Mouse (Mus musculus) limb, embryonic 12.5 days (tissue): ENCODE data around the gene Rbms3. TPM values are rescaled to one million over a fixed set of nuclear protein-coding genes. Genes with fewer than 3 reads are reported as not detected.

Source experiments
- ATAC-seq: fragments of 200-750 bp; cut with Nextera tagmentation; 2 replicates; pipeline ENCODE4 v1.8.0; 2017; ENCODE audit warnings: low read depth, moderate TSS enrichment; ENCODE audit not compliant: insufficient number of reproducible peaks, insufficient read depth, low FRiP score, low TSS enrichment
- H3K27ac ChIP-seq: fragments of 300-500 bp; sonication (generic); 2 replicates; pipeline ENCODE4 v1.5.1; 2016; ENCODE audit warnings: mild to moderate bottlenecking, moderate library complexity
- H3K27me3 ChIP-seq: fragments of 300-500 bp; sonication (generic); 2 replicates; pipeline ENCODE4 v1.6.1; 2016; ENCODE audit warnings: mild to moderate bottlenecking, moderate library complexity
- H3K36me3 ChIP-seq: fragments of 300-500 bp; sonication (generic); 2 replicates; pipeline ENCODE4 v1.6.1; 2016; ENCODE audit warnings: mild to moderate bottlenecking, moderate library complexity
- H3K4me1 ChIP-seq: fragments of 300-500 bp; sonication (generic); replicated peaks from 2 replicates; pipeline ENCODE4 v1.6.1; 2016
- H3K4me2 ChIP-seq: fragments of 300-500 bp; sonication (generic); 2 replicates; pipeline ENCODE4 v1.6.1; 2016; ENCODE audit warnings: mild to moderate bottlenecking, moderate library complexity
- H3K4me3 ChIP-seq: fragments of 300-500 bp; sonication (generic); replicated peaks from 2 replicates; pipeline ENCODE4 v1.5.1; 2016; ENCODE audit warnings: mild to moderate bottlenecking
- H3K9ac ChIP-seq: fragments of 300-500 bp; sonication (generic); replicated peaks from 2 replicates; pipeline ENCODE4 v1.6.1; 2016; ENCODE audit warnings: mild to moderate bottlenecking, moderate library complexity
- H3K9me3 ChIP-seq: fragments of 300-500 bp; sonication (generic); 2 replicates; pipeline ENCODE4 v1.6.1; 2016; ENCODE audit warnings: mild to moderate bottlenecking, moderate library complexity
- WGBS: fragments of 180-500 bp; shearing (Covaris S2); methylation state at CpG from one replicate; pipeline ENCODE4 v1.1.7; 2016; 5-methylcytosine and 5-hydroxymethylcytosine counted together
- polyA plus RNA-seq: library from polyadenylated mRNA; unstranded; fragments of >200 nt; fragmentation: Nextera tagmentation; extraction: Ambion mirVana; gene quantifications from 2 replicates; pipeline ENCODE4 v1.2.1, GENCODE M21; 2016

Rbms3 gene
- polyA plus RNA-seq, 1 experiment from 2014 or later: 74.3 TPM

DNA sequence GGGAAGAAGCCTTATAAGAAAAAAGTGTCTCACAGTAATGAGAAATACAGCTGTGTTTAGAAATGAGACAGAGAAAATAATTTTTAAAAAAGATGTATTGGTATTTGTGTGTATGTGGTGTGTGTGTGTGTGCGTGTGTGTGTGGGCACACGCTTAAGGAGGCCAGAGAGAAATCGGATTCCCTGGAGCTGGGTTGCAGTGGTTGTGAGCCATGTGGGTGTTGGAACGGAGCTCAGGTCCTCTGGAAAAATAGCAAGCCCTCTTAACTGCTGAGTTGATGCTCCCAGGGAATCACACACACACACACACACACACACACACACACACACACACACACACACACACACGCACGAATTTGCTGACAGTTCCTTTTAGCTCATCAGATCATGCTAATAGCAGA lies 900.5 kb downstream of the Rbms3 start:
- H3K27me3 ChIP-seq: no peaks in the 10 kb centered on the region
- H3K4me2 ChIP-seq: no peak overlapping the region
- H3K9ac ChIP-seq: no peak overlapping the region
- no peaks in the 10 kb centered on the region for H3K4me1 ChIP-seq
- no peak for ATAC-seq
- 82% methylated on average over 5 of the region's 6 CpGs for WGBS
- H3K27ac ChIP-seq: no peak overlapping the region
- no peaks in the 10 kb centered on the region for H3K36me3 ChIP-seq
- H3K9me3 ChIP-seq: no peaks in the 10 kb centered on the region
- H3K4me3 ChIP-seq: no peak overlapping the region

DNA sequence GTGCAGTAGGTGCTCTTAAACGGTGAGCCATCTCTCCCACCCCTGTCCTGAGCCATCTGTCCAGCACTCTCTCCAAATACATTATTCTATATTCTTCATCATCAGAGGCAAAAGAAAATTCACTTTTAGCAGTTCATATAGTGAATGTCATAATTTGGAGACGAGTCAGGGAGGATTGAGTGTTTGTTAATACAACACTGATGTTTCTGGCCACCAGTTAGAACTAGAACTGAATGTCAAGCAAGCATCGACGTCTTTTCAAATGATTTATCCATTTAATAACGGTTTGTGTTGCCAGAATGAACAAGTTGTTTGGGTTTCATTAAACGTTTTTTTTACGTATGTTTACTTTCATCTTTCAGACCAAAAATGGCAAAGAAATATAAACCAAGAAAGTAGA lies 901.1 kb downstream of the Rbms3 start:
- no peak overlapping the region for H3K9ac ChIP-seq
- H3K27ac ChIP-seq: no peak overlapping the region
- no peak for ATAC-seq
- WGBS: 69% methylated on average over 7 of the region's 7 CpGs
- no peaks in the 10 kb centered on the region for H3K4me1 ChIP-seq
- no peak overlapping the region for H3K4me2 ChIP-seq
- H3K4me3 ChIP-seq: no peak overlapping the region
- H3K9me3 ChIP-seq: no peaks in the 10 kb centered on the region
- H3K27me3 ChIP-seq: no peaks in the 10 kb centered on the region
- H3K36me3 ChIP-seq: no peaks in the 10 kb centered on the region

GRCm38 (mm10) chr9:116728093-116728492 lies 901.6 kb downstream of the Rbms3 start:
- no peak for ATAC-seq
- no peak overlapping the region for H3K4me3 ChIP-seq
- H3K4me1 ChIP-seq: no peaks in the 10 kb centered on the region
- no peaks in the 10 kb centered on the region for H3K36me3 ChIP-seq
- no peak overlapping the region for H3K9ac ChIP-seq
- 74% methylated on average over 3 of the region's 3 CpGs for WGBS
- no peak overlapping the region for H3K4me2 ChIP-seq
- H3K9me3 ChIP-seq: no peaks in the 10 kb centered on the region
- no peaks in the 10 kb centered on the region for H3K27me3 ChIP-seq
- no peak overlapping the region for H3K27ac ChIP-seq

DNA sequence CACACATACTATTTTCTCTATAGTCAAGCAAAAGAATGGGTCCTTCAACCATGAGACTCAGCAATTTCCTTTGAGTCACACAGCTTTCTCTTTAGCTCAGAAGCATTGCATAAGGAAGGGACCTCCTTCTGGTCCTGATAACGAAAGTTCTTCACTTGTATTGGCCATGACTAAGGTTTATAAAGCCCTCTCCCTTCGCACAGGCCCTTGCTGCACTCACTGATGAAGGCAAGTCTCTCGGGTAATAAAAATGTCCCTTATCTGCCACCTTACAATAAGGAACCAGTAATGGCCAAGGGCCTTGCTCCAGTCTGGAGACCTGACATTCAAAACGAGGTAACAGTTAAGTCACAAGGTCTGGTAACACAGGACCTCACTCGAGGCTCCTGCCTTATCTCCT lies 905.1 kb downstream of the Rbms3 start:
- no peak for ATAC-seq
- WGBS: 67% methylated on average over 5 of the region's 5 CpGs

GRCm38 (mm10) chr9:116703119-116703518 lies 926.6 kb downstream of the Rbms3 start:
- Histone ChIP-seq H3K4me1 (0 out of 2 replicates have a peak, but pooled peaks cover 3% of the 10 kb centered on the region), H3K36me3 (peaks cover 3% of the 10 kb centered on the region; the same call in 1 of the 2 replicates), H3K4me2 (no peak overlapping the region), H3K9ac (no peak overlapping the region), H3K27ac (no peak overlapping the region), H3K9me3 (peaks cover 9% of the 10 kb centered on the region; the same call in 1 of the 2 replicates), H3K4me3 (no peak overlapping the region), H3K27me3 (no peaks in the 10 kb centered on the region)
- ATAC-seq: no peak
- WGBS: 95% methylated on average over 1 of the region's 1 CpGs

More for the DNA sequence above, 905.1 kb downstream of the Rbms3 start:
- Histone ChIP-seq H3K36me3 (no peaks in the 10 kb centered on the region), H3K9ac (no peak overlapping the region), H3K4me1 (no peaks in the 10 kb centered on the region), H3K9me3 (no peaks in the 10 kb centered on the region), H3K27me3 (no peaks in the 10 kb centered on the region), H3K4me3 (no peak overlapping the region), H3K27ac (no peak overlapping the region), H3K4me2 (no peak overlapping the region)

DNA sequence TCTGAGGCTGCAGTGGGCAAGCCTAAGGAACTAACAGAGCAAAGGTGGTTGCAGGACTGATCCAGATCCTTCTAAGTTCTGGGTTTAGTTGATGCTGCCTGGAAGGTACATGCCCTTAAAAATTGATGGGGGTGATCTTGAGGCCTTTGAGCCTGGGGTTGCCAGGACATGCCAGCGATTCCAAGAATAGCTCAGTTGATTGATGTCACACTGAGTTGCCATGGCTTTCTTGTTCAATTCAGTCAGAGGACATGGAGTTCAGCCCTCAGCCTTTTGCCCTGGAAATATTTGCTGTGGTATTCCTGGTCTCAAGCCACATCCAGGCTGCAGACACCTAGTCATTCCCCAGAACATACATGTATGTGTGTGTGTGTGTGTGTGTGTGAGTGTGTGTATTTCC lies 927.1 kb downstream of the Rbms3 start:
- WGBS: 68% methylated on average over 1 of the region's 1 CpGs
- H3K4me3 ChIP-seq: no peak overlapping the region
- no peak overlapping the region for H3K9ac ChIP-seq
- H3K9me3 ChIP-seq: peaks cover 9% of the 10 kb centered on the region; the same call in 1 of the 2 replicates
- H3K4me1 ChIP-seq: 0 out of 2 replicates have a peak, but pooled peaks cover under 1% of the 10 kb centered on the region
- no peaks in the 10 kb centered on the region for H3K27me3 ChIP-seq
- no peak overlapping the region for H3K27ac ChIP-seq
- no peak overlapping the region for H3K4me2 ChIP-seq
- peaks cover 3% of the 10 kb centered on the region; the same call in 1 of the 2 replicates for H3K36me3 ChIP-seq
- ATAC-seq: no peak

GRCm38 (mm10) chr9:116701511-116702179 lies 928.1 kb downstream of the Rbms3 start:
- Histone ChIP-seq H3K4me1 (no peaks in the 10 kb centered on the region), H3K27me3 (no peaks in the 10 kb centered on the region), H3K9me3 (peaks cover 9% of the 10 kb centered on the region; the same call in 1 of the 2 replicates), H3K9ac (no peak overlapping the region), H3K36me3 (peaks cover 3% of the 10 kb centered on the region; the same call in 1 of the 2 replicates), H3K4me3 (no peak overlapping the region), H3K27ac (no peak overlapping the region), H3K4me2 (no peak overlapping the region)
- 61% methylated on average over 11 of the region's 11 CpGs for WGBS
- ATAC-seq: no peak

- no peak overlapping the region for H3K4me3 ChIP-seq
- 69% methylated on average over 4 of the region's 4 CpGs for WGBS
- peaks cover 13% of the 10 kb centered on the region; the same call in 1 of the 2 replicates for H3K36me3 ChIP-seq
- no peaks in the 10 kb centered on the region for H3K9me3 ChIP-seq
- H3K27ac ChIP-seq: no peak overlapping the region
- H3K27me3 ChIP-seq: no peaks in the 10 kb centered on the region
- H3K4me2 ChIP-seq: no peak overlapping the region
- H3K4me1 ChIP-seq: no peaks in the 10 kb centered on the region; the same call in 1 of the 2 replicates
- no peak overlapping the region for H3K9ac ChIP-seq
- no peak for ATAC-seq
Observed at GRCm38 (mm10) chr9:116688615-116689014, 941.1 kb downstream of the Rbms3 start.

DNA sequence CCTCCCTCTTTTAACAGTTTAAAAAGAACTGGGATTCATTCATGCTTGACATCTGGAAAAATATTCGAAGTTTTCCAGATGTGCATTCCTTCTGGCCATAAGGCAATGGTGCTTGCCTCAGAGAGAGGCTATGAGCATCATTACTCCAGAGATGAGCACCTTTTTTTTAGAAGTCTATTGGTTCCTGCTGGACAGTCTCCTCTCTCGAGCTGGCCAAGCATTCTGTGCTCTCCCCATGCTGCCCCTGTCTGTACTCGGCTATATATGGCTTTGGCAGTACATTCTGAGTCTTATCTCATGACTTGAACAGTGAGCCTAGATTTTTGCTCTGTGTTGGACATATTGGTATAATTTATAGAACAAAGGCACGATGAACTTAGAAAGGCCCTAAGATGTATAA lies 952.6 kb downstream of the Rbms3 start:
- H3K4me2 ChIP-seq: no peak overlapping the region
- 0 out of 2 replicates have a peak overlapping the region, but pooled peaks have one; percentile 19 for H3K27ac ChIP-seq
- no peaks in the 10 kb centered on the region for H3K27me3 ChIP-seq
- H3K4me1 ChIP-seq: peaks cover 16% of the 10 kb centered on the region
- no peaks in the 10 kb centered on the region; the same call in 1 of the 2 replicates for H3K36me3 ChIP-seq
- H3K9ac ChIP-seq: no peak overlapping the region
- H3K4me3 ChIP-seq: no peak overlapping the region
- no peaks in the 10 kb centered on the region for H3K9me3 ChIP-seq
- 67% methylated on average over 4 of the region's 4 CpGs for WGBS
- ATAC-seq: no peak

DNA sequence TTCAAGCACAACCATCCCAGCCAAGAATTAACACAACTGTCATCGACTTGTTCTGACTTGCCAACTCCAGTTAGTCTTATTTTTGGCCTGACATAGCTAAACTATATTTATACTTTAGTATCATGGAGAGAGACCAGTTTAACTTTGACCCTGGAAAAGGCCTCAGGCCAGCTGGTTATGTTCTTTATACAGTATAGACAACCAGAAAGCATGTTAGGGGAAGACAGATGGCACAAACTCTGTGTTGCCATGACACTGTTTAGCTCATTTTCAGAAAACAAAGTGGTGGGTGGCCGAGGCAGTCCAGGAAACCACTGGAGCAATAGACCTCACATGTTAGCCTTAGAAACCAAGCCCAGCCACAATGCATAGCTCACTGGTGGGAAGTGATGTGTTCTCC lies 953.3 kb downstream of the Rbms3 start:
- Histone ChIP-seq H3K27me3 (no peaks in the 10 kb centered on the region), H3K36me3 (no peaks in the 10 kb centered on the region; the same call in 1 of the 2 replicates), H3K9ac (no peak overlapping the region), H3K4me3 (no peak overlapping the region), H3K4me1 (peaks cover 16% of the 10 kb centered on the region), H3K9me3 (no peaks in the 10 kb centered on the region), H3K4me2 (no peak overlapping the region), H3K27ac (peak overlapping the region; percentile 67; the same call in 1 of the 2 replicates)
- no peak for ATAC-seq
- WGBS: 70% methylated on average over 2 of the region's 2 CpGs

DNA sequence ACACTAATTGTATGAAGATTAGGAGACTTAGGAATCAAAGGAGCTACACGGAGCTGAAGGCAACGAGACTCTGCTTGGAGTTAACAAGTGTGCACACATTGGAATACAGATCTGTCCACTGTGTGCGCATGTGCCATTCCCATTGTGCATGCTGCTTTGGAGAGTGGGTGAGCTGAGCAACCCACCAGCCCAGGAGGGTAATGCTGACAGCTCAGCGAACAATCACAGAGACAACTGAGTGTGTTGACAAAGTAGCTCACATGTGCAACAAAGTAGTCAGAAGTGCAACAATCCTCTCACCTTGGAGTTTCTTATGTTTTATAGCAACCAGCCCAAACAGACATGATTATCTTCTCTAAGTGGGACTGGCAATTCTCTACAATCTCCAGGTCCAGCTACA lies 955.5 kb downstream of the Rbms3 start:
- H3K36me3 ChIP-seq: no peaks in the 10 kb centered on the region; the same call in 1 of the 2 replicates
- WGBS: 84% methylated on average over 4 of the region's 4 CpGs
- H3K4me1 ChIP-seq: peaks cover 13% of the 10 kb centered on the region
- H3K4me2 ChIP-seq: no peak overlapping the region
- no peak overlapping the region for H3K4me3 ChIP-seq
- no peak for ATAC-seq
- no peaks in the 10 kb centered on the region for H3K9me3 ChIP-seq
- H3K9ac ChIP-seq: no peak overlapping the region
- H3K27ac ChIP-seq: no peak overlapping the region
- H3K27me3 ChIP-seq: no peaks in the 10 kb centered on the region

DNA sequence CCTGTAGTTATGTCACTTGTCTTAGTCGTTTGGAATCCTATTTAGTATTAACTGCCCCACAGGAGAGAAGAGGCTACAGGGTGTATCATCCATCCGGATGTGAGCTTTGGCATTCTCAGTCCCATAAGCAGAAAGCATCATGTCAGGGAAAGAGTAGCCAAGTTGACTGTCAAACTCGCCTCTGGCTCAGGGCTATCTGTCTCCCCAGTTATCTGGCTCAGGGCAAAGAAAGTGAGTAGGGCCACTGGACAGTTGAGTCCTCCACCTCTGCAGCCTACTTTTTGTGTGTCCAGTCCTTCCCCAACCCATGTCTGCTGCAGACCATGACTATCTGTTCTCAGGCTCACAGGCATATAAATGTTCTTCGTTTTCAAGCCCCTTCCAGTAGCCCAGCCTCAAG lies 968.7 kb downstream of the Rbms3 start:
- WGBS: 89% methylated on average over 4 of the region's 4 CpGs
- Histone ChIP-seq H3K27ac (no peak overlapping the region), H3K4me2 (no peak overlapping the region), H3K36me3 (peaks cover 11% of the 10 kb centered on the region), H3K9ac (no peak overlapping the region), H3K4me1 (no peaks in the 10 kb centered on the region), H3K27me3 (no peaks in the 10 kb centered on the region), H3K4me3 (no peak overlapping the region), H3K9me3 (peaks cover 5% of the 10 kb centered on the region; the same call in 1 of the 2 replicates)
- ATAC-seq: no peak
